Mouse (Mus musculus): ENCODE measurements at regions not wholly inside any gene's neighbourhood (a gene's known extent, or its start where the extent isn't known, plus 50 kb on each side); places are given as distances from the start of the nearest gene placed in this dataset.

DNA sequence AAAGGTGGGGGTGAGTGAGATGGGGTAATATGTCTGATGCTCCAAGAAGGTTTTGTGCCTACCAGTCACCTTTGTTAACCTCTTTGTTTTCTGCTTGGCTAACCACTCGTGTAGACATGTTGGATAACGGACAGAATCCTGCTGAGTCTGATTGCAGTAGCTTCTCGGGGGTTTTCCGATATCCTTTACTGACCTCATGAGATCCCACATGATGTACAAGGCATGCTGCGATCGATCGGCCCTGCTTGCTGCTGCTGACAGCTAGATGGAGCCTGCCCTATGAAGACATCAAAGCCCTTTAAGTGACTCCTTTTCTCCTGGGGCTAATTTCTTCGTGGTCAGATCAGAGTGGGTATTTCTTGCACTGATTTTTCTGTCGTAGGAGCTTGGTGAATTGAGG is 591.6 kb downstream of the Tmem132b start:
- no peak for ATAC-seq (ENCODE audit: insufficient number of reproducible peaks, low FRiP score, low TSS enrichment)

DNA sequence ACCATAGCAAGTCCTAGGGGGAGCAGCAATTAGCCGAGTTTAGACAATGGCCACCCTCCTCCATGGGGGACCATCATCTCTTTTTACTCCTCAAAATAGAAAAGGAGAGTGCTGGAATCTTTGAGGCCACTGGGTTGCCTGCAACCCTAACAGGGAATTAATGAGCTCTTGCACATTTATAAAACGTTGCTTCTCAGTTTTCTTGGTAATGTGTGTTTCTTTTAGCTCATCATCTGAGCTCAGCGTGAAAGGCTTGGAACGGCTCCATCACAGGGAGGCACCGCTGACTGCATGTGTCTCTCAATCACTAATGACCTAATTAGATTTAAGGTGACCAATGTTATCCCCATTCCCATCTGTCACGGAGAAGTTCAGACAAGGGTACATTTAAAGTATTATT is 595.9 kb downstream of the Tmem132b start:
- ATAC-seq (ENCODE audit: insufficient number of reproducible peaks, low FRiP score, low TSS enrichment) = no peak

DNA sequence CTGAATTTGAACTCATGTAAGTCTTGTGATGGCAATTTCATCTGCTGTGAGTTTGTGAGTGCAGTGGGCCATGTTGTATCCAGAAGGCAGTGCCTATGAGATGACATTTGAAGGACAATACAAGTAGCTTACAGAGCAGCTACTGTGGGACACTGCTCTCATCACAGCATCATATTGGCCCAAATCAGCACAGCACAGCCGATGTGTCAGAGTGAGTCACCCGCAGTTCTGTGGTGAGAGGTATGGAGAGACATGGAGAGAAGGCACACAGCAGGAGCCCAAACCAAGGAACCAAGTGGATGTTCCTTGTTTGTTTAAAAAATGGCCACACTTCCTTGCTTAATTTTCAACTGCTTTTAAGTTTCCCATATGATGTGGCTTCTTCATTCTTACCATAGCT is 617.3 kb downstream of the Tmem132b start:
- ATAC-seq (ENCODE audit: insufficient number of reproducible peaks, low FRiP score, low TSS enrichment) = no peak

DNA sequence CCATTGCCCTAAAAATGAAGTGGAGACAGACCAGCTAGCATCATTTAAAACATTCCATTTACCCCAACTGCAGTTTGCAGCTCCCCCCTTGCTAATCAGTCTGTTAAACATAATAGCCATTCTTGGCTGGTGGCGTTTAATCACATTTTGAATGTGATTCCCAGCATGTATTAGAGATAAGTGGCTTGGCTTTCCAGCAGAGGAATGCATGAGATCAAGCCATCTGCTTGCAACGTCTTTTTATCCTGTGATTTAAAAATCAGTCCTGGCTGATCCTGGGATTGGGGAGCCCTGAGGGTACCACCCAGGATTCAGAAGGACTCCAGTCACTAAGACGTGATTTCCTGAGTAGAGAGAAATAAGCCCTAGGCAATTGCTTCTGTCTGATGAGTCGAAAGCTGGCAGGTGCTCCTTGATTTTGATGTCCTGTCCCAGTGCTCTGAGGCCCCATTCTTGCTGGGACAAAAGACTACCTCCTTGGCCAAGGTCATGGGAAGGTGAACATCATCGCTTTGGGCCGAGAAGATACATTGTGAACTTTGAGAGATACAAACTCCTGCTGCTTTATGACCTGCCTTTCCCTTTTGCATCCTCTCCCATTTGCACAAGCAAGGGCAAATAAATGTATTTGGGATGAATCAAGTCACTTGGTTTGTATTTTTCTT is 623.8 kb downstream of the Tmem132b start:
- no peak for ATAC-seq (ENCODE audit: insufficient number of reproducible peaks, low FRiP score, low TSS enrichment)

DNA sequence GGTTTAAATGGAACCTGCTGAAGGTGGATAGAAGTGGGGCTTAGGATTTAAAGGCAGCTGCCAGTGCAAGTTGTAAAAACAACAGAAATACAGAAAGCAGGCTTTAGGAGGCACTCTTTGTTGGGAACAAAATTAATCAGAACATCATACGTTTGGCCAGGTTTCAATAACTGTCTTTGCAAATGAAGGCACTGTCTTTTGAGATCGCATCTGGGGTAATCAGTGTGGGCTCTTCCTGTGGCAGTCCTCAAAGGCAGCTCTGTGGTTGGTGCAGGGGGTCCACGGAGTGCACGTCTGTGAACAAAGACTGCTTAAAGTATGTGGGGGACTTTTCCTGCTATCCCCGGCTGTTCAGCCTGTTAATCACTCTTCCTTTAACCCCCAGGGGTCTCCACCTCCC is 654.5 kb downstream of the Tmem132b start:
- no peak for ATAC-seq (ENCODE audit: insufficient number of reproducible peaks, low FRiP score, low TSS enrichment)

DNA sequence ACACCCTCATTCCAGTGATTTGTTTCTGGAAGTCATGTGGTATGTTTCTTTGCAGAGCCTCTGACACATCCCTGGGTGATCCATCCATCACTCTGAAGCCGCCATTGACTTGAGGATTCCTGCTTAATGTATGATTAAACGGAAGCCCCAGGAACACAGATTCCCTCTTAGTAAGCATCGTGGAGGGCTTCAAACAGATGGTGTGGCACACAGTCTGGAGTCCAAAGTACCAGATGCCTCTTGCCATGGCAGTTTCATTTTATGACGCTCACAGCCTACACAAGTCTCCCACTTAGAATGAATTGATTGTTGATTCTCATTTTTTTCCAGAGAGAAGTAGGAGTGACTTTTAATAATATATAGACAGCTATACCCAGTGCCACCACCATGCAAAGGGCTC is 668.3 kb downstream of the Tmem132b start:
- ATAC-seq (ENCODE audit: insufficient number of reproducible peaks, low FRiP score, low TSS enrichment) = no peak

GRCm38 (mm10) chr5:126201535-126201934 is 670.0 kb downstream of the Tmem132b start:
- ATAC-seq (ENCODE audit: insufficient number of reproducible peaks, low FRiP score, low TSS enrichment) = no peak

DNA sequence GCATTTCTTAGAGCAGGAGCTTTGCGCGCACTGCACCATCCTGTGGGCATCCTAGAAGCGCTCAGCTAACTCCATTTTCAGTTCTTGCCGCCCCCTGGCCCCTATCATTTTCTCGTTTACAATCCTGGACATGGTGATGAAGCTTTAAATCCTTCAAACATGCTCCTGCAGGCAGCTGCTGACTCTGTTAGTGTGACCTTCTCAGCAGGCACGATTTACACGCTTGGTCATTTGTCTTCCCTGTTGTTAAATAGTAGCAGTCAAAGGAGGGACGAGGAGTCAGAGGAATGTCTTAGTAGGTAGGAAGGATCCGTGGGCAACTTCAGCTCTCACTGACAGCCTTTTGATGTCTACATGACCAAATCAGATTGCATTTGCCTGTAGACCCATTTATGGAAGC is 670.4 kb downstream of the Tmem132b start:
- ATAC-seq (ENCODE audit: insufficient number of reproducible peaks, low FRiP score, low TSS enrichment) = no peak

- ATAC-seq (ENCODE audit: insufficient number of reproducible peaks, low FRiP score, low TSS enrichment) = no peak
These were observed 685.4 kb downstream of the Tmem132b start for GRCm38 (mm10) chr5:126217016-126217415.

- no peak for ATAC-seq (ENCODE audit: insufficient number of reproducible peaks, low FRiP score, low TSS enrichment)
These were observed 686.2 kb downstream of the Tmem132b start for GRCm38 (mm10) chr5:126217746-126218145.

DNA sequence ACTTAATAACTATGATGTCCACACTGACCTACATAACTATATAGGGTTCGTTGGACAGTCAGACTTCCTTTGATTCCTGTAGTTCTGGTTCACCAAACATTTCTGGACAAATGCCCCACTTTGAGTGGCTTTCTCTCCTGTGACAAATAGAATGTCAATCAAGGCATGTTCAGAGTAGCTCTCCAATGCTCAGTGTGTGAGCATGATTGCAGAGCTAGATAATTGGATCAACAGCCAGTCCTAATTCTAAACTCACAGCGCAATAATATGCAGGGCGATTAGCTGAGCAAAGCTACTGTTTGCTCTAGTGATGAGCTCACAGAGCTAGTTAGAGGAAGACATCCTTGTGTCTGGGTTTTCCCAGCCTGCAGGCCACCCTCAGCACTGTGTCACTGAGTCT is 692.1 kb downstream of the Tmem132b start:
- no peak for ATAC-seq (ENCODE audit: insufficient number of reproducible peaks, low FRiP score, low TSS enrichment)

DNA sequence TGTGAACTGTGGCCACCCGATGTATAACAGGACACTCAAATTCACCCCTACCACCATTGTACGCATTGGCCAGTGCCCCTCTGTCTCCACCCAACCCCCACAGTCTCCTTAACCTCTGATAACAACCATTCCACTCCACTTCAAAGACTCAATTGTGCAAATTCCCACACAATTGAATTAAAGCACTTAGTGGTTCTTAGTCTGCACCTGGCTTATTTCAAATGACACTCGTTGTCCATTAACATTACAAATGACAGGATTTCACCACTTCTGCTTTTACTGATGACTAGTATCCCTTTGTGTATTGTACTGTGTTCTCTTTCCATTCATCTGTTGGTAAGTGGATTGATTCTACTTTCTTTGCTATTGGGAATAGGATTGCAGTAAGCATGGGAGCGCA is 699.2 kb downstream of the Tmem132b start:
- no peak for ATAC-seq (ENCODE audit: insufficient number of reproducible peaks, low FRiP score, low TSS enrichment)

DNA sequence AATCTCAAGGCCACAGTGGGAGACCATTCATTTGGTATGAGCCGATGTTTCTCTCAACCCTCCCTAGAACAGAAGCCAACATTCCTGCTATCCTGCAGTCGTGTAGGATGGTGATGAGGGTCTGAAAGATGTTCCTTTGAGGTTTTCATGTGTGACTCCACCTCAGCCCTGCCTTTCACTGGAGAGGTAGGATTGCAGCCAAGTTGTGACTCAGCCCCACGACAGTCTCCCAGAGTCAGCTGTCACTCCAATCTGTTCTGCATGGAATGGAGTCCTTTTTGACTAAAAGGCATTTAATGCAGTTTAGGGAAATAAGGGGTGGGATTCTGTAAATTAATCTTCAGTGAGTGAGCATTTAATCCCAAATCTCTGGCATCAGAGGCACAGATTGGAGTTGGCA is 706.5 kb downstream of the Tmem132b start:
- ATAC-seq (ENCODE audit: insufficient number of reproducible peaks, low FRiP score, low TSS enrichment) = no peak

DNA sequence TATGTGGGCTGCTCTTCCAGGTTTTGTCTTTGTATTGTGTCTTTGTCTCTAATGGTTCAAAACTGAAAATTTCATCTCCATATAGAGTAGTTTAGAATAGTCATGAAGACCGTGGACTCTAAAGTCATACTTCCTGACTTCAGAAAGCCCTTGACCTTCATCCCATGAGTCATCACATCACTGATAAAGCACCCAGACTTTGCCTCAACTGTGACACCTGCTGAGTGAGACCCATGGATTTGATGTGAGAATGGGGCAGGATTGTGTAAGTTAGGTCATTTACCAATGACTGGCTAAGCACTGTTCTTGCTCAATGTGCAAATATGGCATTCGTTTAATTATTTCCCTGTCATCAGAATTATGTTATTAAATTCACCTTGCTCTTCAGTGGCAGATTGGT is 714.2 kb downstream of the Tmem132b start:
- ATAC-seq (ENCODE audit: insufficient number of reproducible peaks, low FRiP score, low TSS enrichment) = no peak

DNA sequence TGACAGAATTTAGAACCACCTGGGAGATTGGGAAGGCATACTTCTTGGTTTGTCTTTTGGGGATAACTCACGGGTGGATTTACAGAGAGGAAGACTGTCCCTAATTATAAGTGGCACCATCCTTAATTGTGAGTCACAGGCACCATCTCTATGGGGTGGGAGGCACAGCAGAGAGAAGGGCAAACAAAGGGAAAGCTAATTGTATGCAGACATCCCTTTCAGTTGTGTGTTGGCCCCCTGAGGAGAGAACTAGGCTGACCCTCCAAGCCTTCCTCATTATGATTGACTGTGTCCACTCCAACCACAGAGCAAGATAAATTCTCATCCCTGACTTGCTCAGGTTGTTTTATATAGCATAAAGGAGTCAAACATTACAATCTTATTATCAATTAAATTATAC is 718.8 kb downstream of the Tmem132b start:
- ATAC-seq (ENCODE audit: insufficient number of reproducible peaks, low FRiP score, low TSS enrichment) = no peak

GRCm38 (mm10) chr5:126254661-126255060 is 723.1 kb downstream of the Tmem132b start:
- no peak for ATAC-seq (ENCODE audit: insufficient number of reproducible peaks, low FRiP score, low TSS enrichment)

- ATAC-seq (ENCODE audit: insufficient number of reproducible peaks, low FRiP score, low TSS enrichment) = no peak
These were observed 726.3 kb downstream of the Tmem132b start for GRCm38 (mm10) chr5:126257860-126258259.

GRCm38 (mm10) chr5:126266471-126266870 is 734.9 kb downstream of the Tmem132b start:
- no peak for ATAC-seq (ENCODE audit: insufficient number of reproducible peaks, low FRiP score, low TSS enrichment)

DNA sequence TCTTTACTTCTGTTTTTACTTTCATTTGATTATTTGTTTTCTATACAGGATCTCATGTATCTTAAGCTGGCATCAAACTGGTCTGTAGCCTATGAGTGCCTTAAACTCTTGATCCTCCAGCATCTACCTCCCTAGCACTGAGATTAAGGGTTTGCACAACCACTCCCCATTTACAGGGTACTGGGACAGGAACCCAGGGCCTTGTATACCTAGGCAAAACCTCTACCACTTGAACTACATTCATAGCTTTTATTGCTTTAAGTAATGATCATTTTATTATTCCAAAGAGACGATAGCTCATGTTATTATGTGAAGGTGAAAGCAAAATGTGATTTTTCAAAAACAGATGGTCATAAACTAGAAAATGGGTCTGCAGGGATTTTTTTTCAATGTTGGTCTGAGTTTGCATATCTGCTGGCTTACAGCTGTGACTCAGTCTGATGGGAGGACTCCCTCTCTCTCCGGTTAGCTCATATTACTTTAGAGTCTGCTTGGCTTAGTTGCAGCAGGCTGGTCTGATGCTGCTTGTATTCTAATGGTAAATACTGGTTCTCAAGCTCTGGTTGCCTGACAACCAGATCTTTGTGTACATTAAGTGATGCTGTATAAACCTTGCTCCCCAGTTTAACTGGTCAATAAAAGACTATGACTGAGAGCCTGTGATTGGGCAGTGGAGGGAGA is 735.5 kb downstream of the Tmem132b start:
- ATAC-seq (ENCODE audit: insufficient number of reproducible peaks, low FRiP score, low TSS enrichment) = no peak

DNA sequence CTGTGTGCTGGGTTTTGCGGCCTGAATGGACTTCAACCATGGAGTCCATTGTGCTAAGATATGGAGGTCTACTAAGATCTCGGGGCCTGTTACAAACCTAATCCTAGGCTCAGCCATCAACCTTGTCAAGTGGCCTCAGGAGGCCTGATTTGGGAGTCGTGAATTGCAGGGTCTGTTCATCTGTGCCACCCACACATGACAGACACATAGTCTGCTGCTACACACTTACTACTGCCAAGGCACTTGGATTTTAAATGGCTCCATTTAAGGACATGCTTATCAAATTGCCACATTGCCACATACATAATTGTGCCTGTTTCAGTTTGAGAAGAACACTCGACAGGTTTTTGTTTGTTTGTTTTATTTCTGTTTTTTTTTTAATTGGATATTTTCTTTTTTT is 737.0 kb downstream of the Tmem132b start:
- ATAC-seq (ENCODE audit: insufficient number of reproducible peaks, low FRiP score, low TSS enrichment) = no peak

GRCm38 (mm10) chr5:126274316-126274715 is 742.7 kb downstream of the Tmem132b start:
- no peak for ATAC-seq (ENCODE audit: insufficient number of reproducible peaks, low FRiP score, low TSS enrichment)

- no peak for ATAC-seq (ENCODE audit: insufficient number of reproducible peaks, low FRiP score, low TSS enrichment)
These were observed 749.6 kb downstream of the Tmem132b start for GRCm38 (mm10) chr5:126281057-126281728.
